Mouse (Mus musculus) forebrain, embryonic 14.5 days (tissue): ENCODE results near the gene Pbld1. TPM values are rescaled to one million over a fixed set of nuclear protein-coding genes. Genes with fewer than 3 reads are reported as not detected.

ENCODE experiments used
- ATAC-seq: fragments of 200-750 bp; cut with Nextera tagmentation; 2 replicates; pipeline ENCODE4 v1.8.0; 2017; ENCODE audit warnings: mild to moderate bottlenecking, moderate library complexity
- DNase-seq: peaks from one replicate; pipeline ENCODE4 v3.0.0-alpha.2; 2015; ENCODE audit warnings: low spot score
- H3K27ac ChIP-seq: fragments of 300-500 bp; sonication (generic); 2 replicates; pipeline ENCODE4 v1.5.1; 2014; ENCODE audit warnings: low read depth, mild to moderate bottlenecking, control low read depth, low read length, moderate library complexity
- H3K27me3 ChIP-seq: fragments of 300-500 bp; sonication (generic); replicated peaks from 2 replicates; pipeline ENCODE4 v1.6.1; 2014; ENCODE audit warnings: low read length, control low read depth, mixed read lengths; ENCODE audit not compliant: control insufficient read depth, insufficient read depth
- H3K36me3 ChIP-seq: fragments of 300-500 bp; sonication (generic); 2 replicates; pipeline ENCODE4 v1.6.1; 2014; ENCODE audit warnings: low read length, control low read depth; ENCODE audit not compliant: control insufficient read depth, insufficient read depth
- H3K4me1 ChIP-seq: fragments of 300-500 bp; sonication (generic); 2 replicates; pipeline ENCODE4 v1.6.1; 2014; ENCODE audit warnings: antibody characterized with exemption, low read length, control low read depth; ENCODE audit not compliant: control insufficient read depth, insufficient read depth
- H3K4me2 ChIP-seq: fragments of 300-500 bp; sonication (generic); 2 replicates; pipeline ENCODE4 v1.6.1; 2014; ENCODE audit warnings: mild to moderate bottlenecking, control low read depth, low read length
- H3K4me3 ChIP-seq: fragments of 300-500 bp; sonication (generic); 2 replicates; pipeline ENCODE4 v1.5.1; 2014; ENCODE audit warnings: low read depth, low read length, control low read depth
- H3K9ac ChIP-seq: fragments of 300-500 bp; sonication (generic); 2 replicates; pipeline ENCODE4 v1.6.1; 2014; ENCODE audit warnings: mild to moderate bottlenecking, low read length, control low read depth, moderate library complexity
- H3K9me3 ChIP-seq: fragments of 300-500 bp; sonication (generic); replicated peaks from 2 replicates; pipeline ENCODE4 v1.6.1; 2016; ENCODE audit warnings: low read length, control low read depth, mixed read lengths; ENCODE audit not compliant: control insufficient read depth
- WGBS: fragments of 180-500 bp; shearing (Covaris S2); extraction: QIAGEN DNeasy Blood & Tissue Kit; methylation state at CpG from one replicate; pipeline ENCODE4 v1.1.7; 2014; 5-methylcytosine and 5-hydroxymethylcytosine counted together
- polyA plus RNA-seq: library from polyadenylated mRNA; unstranded; fragments of >200 nt; fragmentation: Nextera tagmentation; extraction: Ambion mirVana; gene quantifications from 2 replicates; pipeline ENCODE4 v1.2.1, GENCODE M21; 2014

Pbld1 gene
- polyA plus RNA-seq, 1 experiment from 2014 or later: 0.36 TPM

- WGBS: 36% methylated on average over 8 of the region's 8 CpGs
- Histone ChIP-seq H3K4me2 (no peak overlapping the region), H3K9me3 (no peaks in the 10 kb centered on the region)
These were observed 5.6 kb downstream of the Pbld1 start for GRCm38 (mm10) chr10:63065561-63065960.

GRCm38 (mm10) chr10:63065988-63066387 is 6.0 kb downstream of the Pbld1 start:
- H3K27ac ChIP-seq: no peak overlapping the region
- no peak overlapping the region for H3K9ac ChIP-seq
- H3K27me3 ChIP-seq: no peaks in the 10 kb centered on the region
- no peak overlapping the region for H3K4me2 ChIP-seq
- H3K9me3 ChIP-seq: no peaks in the 10 kb centered on the region
- no peaks in the 10 kb centered on the region for H3K36me3 ChIP-seq
- ATAC-seq (peak; percentile 93), DNase-seq (peak; percentile 89)
- 3% methylated on average over 5 of the region's 5 CpGs for WGBS
- H3K4me1 ChIP-seq: no peaks in the 10 kb centered on the region
- H3K4me3 ChIP-seq: no peak overlapping the region

More at GRCm38 (mm10) chr10:63065561-63065960, 5.6 kb downstream of the Pbld1 start:
- DNase-seq: no peak
- Histone ChIP-seq H3K36me3 (no peaks in the 10 kb centered on the region), H3K27me3 (no peaks in the 10 kb centered on the region), H3K4me1 (no peaks in the 10 kb centered on the region), H3K4me3 (no peak overlapping the region), H3K27ac (no peak overlapping the region), H3K9ac (no peak overlapping the region)
- ATAC-seq: no peak; the same call in 1 of the 2 replicates

GRCm38 (mm10) chr10:63086304-63086703 is 26.3 kb downstream of the Pbld1 start:
- Histone ChIP-seq H3K4me2 (no peak overlapping the region), H3K36me3 (no peaks in the 10 kb centered on the region), H3K9ac (no peak overlapping the region), H3K27me3 (no peaks in the 10 kb centered on the region), H3K4me3 (no peak overlapping the region), H3K4me1 (peaks cover 13% of the 10 kb centered on the region; the same call in 1 of the 2 replicates), H3K9me3 (no peaks in the 10 kb centered on the region), H3K27ac (no peak overlapping the region)
- ATAC-seq: no peak
- WGBS: 89% methylated on average over 10 of the region's 10 CpGs
- DNase-seq: no peak

DNA sequence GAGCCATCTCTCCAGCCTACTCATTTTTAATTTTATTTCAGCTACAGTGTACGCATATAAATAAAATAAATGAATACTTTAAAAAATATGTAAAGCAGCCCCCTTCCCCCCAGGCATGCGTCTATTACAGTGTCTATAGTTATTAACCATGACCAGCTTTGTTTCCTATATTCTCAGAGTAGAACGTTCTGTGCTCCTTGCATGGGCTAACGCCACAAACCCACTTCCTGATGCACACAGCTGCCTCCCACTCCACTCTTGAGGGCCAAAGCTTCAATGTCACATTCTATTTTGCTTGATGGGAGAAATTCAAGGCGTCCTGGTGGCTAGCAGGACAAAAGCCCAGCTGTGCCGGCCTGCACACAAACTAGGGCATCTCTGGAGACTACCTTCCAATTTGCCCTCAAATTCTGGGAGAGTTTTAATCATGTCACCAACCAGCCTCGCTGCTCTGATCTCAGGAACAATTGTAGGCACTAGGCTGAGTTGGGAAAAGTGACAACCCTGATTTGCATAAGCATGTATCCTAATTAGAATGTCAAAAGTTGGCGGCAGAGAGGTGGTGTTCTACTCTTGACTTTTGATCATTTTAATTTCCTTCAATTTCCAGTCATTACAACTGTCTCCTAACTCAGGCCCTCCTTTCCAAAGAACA is 29.3 kb downstream of the Pbld1 start:
- Histone ChIP-seq H3K27me3 (no peaks in the 10 kb centered on the region), H3K36me3 (no peaks in the 10 kb centered on the region), H3K4me2 (peak overlapping the region; percentile 55), H3K27ac (no peak overlapping the region), H3K9ac (peak overlapping the region; percentile 54; the same call in 1 of the 2 replicates), H3K4me3 (peak overlapping the region; percentile 21), H3K4me1 (peaks cover 13% of the 10 kb centered on the region; the same call in 1 of the 2 replicates), H3K9me3 (no peaks in the 10 kb centered on the region)
- DNase-seq (peak; percentile 31), ATAC-seq (no peak)
- 28% methylated on average over 8 of the region's 8 CpGs for whole genome bisulfite sequencing

GRCm38 (mm10) chr10:63089758-63090571 is 30.0 kb downstream of the Pbld1 start:
- Histone ChIP-seq H3K27ac (no peak overlapping the region), H3K27me3 (no peaks in the 10 kb centered on the region), H3K36me3 (no peaks in the 10 kb centered on the region), H3K4me2 (peak overlapping the region; percentile 55), H3K9ac (peak overlapping the region; percentile 54), H3K4me1 (peaks cover 13% of the 10 kb centered on the region; the same call in 1 of the 2 replicates), H3K4me3 (peak overlapping the region; percentile 21), H3K9me3 (no peaks in the 10 kb centered on the region)
- ATAC-seq (no peak), DNase-seq (peak; percentile 35)
- WGBS: 3% methylated on average over 26 of the region's 26 CpGs

GRCm38 (mm10) chr10:63091915-63092314 is 32.0 kb downstream of the Pbld1 start:
- 83% methylated on average over 7 of the region's 7 CpGs for WGBS
- Histone ChIP-seq H3K36me3 (no peaks in the 10 kb centered on the region), H3K27ac (no peak overlapping the region), H3K4me1 (peaks cover 13% of the 10 kb centered on the region; the same call in 1 of the 2 replicates), H3K9me3 (no peaks in the 10 kb centered on the region), H3K9ac (no peak overlapping the region), H3K4me2 (no peak overlapping the region), H3K4me3 (no peak overlapping the region), H3K27me3 (no peaks in the 10 kb centered on the region)
- DNase-seq (no peak), ATAC-seq (no peak)

DNA sequence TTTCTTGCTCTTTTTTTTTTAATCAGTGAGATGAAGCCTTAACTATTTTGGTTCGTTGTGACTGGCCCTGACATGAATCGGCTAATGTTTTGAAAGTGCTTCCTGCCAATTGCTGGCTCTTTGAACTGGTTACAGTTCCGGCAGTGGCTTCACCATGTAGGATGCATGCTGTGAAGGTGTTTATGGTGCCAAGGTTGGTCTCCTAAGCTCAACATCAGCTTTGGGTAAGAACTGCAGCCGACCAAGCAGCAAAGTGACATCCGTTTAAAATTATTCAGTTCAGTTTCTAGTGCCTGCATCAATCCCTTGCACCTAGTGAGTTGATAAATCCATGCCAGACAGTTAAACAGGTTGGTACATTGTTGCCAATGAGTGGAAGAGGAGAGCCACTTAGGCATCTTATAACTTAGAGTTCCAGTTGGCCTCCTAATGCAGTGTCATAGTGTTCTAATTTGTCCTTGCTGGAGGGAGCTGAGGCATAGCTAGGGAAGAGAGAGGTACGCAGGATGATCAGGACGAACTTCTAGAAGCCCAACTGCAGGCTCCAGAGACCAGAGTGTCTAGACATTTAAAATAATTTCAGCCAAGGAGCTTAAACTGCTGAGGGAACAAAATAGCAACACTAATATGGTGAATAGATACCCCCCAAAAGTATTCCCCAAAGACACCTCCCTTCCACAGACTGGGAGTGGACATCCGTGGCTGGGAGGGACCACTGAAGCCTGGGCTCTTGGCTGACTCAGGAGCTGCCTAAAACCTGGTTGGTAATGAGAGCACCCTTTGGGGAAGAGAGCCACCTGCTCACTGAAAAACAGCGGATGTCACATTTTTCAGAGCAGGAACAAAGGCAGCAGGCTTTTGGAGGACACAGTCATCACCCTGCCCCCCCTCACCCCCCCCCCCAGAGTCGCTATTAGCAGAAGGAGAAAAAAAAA is 32.9 kb downstream of the Pbld1 start:
- no peaks in the 10 kb centered on the region for H3K27me3 ChIP-seq
- ATAC-seq: no peak
- H3K9me3 ChIP-seq: no peaks in the 10 kb centered on the region
- no peaks in the 10 kb centered on the region for H3K36me3 ChIP-seq
- no peak overlapping the region for H3K4me2 ChIP-seq
- H3K27ac ChIP-seq: no peak overlapping the region
- no peak overlapping the region for H3K9ac ChIP-seq
- no peak overlapping the region for H3K4me3 ChIP-seq
- no peak for DNase-seq
- 73% methylated on average over 10 of the region's 10 CpGs for WGBS
- H3K4me1 ChIP-seq: peaks cover 13% of the 10 kb centered on the region; the same call in 1 of the 2 replicates

GRCm38 (mm10) chr10:63096757-63097156 is 36.8 kb downstream of the Pbld1 start:
- 71% methylated on average over 2 of the region's 2 CpGs for WGBS
- Histone ChIP-seq H3K4me3 (no peak overlapping the region), H3K9ac (no peak overlapping the region), H3K4me1 (0 out of 2 replicates have a peak, but pooled peaks cover 2% of the 10 kb centered on the region), H3K27ac (no peak overlapping the region), H3K4me2 (no peak overlapping the region), H3K36me3 (no peaks in the 10 kb centered on the region), H3K27me3 (no peaks in the 10 kb centered on the region; the same call in 1 of the 2 replicates), H3K9me3 (no peaks in the 10 kb centered on the region)
- ATAC-seq (no peak), DNase-seq (no peak)
